Mouse (Mus musculus) limb, embryonic 10.5 days (tissue): ENCODE measurements around the gene Papss2. TPM values are rescaled to one million over a fixed set of nuclear protein-coding genes. Genes with fewer than 3 reads are reported as not detected.

ENCODE experiments used
- DNase-seq: peaks from one replicate; pipeline ENCODE4 v3.0.0-alpha.2; 2017; ENCODE audit warnings: low spot score
- H3K27ac ChIP-seq: fragments of 300-500 bp; sonication (generic); 2 replicates; pipeline ENCODE4 v1.5.1; 2016; ENCODE audit warnings: mild to moderate bottlenecking
- H3K27me3 ChIP-seq: fragments of 300-500 bp; sonication (generic); 2 replicates; pipeline ENCODE4 v1.6.1; 2016; ENCODE audit warnings: low read depth, mild to moderate bottlenecking; ENCODE audit not compliant: poor library complexity, severe bottlenecking
- H3K36me3 ChIP-seq: fragments of 300-500 bp; sonication (generic); 2 replicates; pipeline ENCODE4 v1.6.1; 2016; ENCODE audit warnings: mild to moderate bottlenecking, moderate library complexity
- H3K4me1 ChIP-seq: fragments of 300-500 bp; sonication (generic); 2 replicates; pipeline ENCODE4 v1.6.1; 2016
- H3K4me3 ChIP-seq: fragments of 300-500 bp; sonication (generic); 2 replicates; pipeline ENCODE4 v1.5.1; 2016; ENCODE audit warnings: mild to moderate bottlenecking, moderate library complexity
- H3K9me3 ChIP-seq: fragments of 300-500 bp; sonication (generic); replicated peaks from 2 replicates; pipeline ENCODE4 v1.6.1; 2016; ENCODE audit warnings: mild to moderate bottlenecking
- WGBS: fragments of 180-500 bp; shearing (Covaris S2); methylation state at CpG from one replicate; pipeline ENCODE4 v1.1.7; 2016; 5-methylcytosine and 5-hydroxymethylcytosine counted together
- polyA plus RNA-seq: library from polyadenylated mRNA; unstranded; fragments of >200 nt; fragmentation: Nextera tagmentation; extraction: Ambion mirVana; gene quantifications from 2 replicates; pipeline ENCODE4 v1.2.1, GENCODE M21; 2016

Gene Papss2
- polyA plus RNA-seq, 1 experiment from 2014 or later = 2.3 TPM

DNA sequence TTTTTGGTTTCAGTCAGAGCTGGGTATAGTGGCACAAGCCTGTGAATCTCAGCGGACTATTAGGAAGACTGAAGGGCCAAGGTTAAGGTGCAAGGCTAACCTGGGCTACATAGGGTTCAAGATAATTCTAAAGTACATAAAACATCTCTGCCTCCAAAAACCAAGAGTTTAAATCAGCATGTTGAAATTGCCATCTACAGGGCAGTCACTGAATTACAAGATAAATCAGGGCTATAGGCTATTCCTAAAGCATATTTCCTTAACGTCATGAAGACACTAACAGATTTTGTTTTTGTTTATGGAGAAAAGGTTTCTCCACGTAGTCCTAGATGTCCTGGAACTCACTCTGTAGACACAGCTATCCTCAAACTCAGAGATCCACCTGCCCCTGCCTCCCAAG, 114.7 kb downstream of the Papss2 start:
- Histone ChIP-seq H3K27me3 (no peaks in the 10 kb centered on the region), H3K36me3 (peaks cover 25% of the 10 kb centered on the region), H3K4me3 (no peak overlapping the region), H3K9me3 (no peaks in the 10 kb centered on the region), H3K4me1 (peaks cover 12% of the 10 kb centered on the region), H3K27ac (no peak overlapping the region)
- 94% methylated on average over 3 of the region's 3 CpGs for WGBS
- no peak for DNase-seq

GRCm38 (mm10) chr19:32711761-32712541, 116.4 kb downstream of the Papss2 start:
- Histone ChIP-seq H3K36me3 (peaks cover 9% of the 10 kb centered on the region), H3K4me1 (peaks cover 12% of the 10 kb centered on the region), H3K27me3 (no peaks in the 10 kb centered on the region), H3K27ac (peak overlapping the region; percentile 97), H3K9me3 (no peaks in the 10 kb centered on the region), H3K4me3 (peak overlapping the region; percentile 90)
- peak; percentile 95 for DNase-seq
- under 1% methylated on average over 63 of the region's 63 CpGs for WGBS

- Histone ChIP-seq H3K4me3 (peak overlapping the region; percentile 90), H3K4me1 (peaks cover 12% of the 10 kb centered on the region), H3K36me3 (peaks cover 9% of the 10 kb centered on the region), H3K27me3 (no peaks in the 10 kb centered on the region), H3K27ac (peak overlapping the region; percentile 97), H3K9me3 (no peaks in the 10 kb centered on the region)
- peak; percentile 72 for DNase-seq
- WGBS = under 1% methylated on average over 11 of the region's 11 CpGs
Measured at GRCm38 (mm10) chr19:32712588-32713042, 117.0 kb downstream of the Papss2 start.

DNA sequence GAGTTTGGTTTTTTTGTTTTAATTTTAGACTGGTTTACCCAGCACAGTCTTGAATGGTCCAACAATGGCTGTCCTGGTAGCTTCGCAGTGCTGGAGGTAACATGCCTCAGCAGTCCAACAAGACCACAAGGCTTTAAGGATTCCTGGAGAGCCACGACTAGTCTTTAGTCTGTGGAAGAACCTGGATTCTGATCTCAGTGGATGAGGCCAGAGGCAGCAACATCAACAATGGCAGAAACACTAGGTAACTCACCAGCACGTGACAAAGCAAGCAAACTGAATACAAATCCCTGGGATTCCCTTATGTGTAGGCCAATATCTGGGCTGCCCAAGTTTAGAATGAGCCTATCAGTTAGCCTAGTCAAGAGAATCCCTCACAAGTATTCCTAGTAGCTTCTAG, 117.9 kb downstream of the Papss2 start:
- DNase-seq = no peak
- H3K36me3 ChIP-seq = peaks cover 9% of the 10 kb centered on the region
- H3K4me3 ChIP-seq = no peak overlapping the region
- peaks cover 12% of the 10 kb centered on the region for H3K4me1 ChIP-seq
- H3K27me3 ChIP-seq = no peaks in the 10 kb centered on the region
- no peak overlapping the region for H3K27ac ChIP-seq
- 86% methylated on average over 3 of the region's 3 CpGs for WGBS
- H3K9me3 ChIP-seq = no peaks in the 10 kb centered on the region

DNA sequence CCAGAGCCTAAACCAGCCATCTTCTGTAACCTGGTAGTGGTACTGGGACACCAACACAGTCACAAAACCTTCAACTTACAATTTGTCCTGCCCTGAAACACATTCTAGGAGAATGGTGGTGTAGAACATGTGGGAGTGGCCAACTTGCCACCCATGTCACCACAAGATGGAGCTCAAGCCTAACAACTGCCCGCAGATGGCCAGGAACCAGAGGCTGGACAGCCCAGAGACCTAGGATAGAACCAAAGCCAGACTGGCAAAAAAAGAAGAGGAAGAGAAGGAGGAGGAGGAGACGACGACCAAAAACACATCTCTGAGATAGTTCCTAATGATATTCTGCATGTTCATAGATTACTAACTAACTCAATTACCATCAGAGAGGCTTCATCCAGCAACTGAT, 119.6 kb downstream of the Papss2 start:
- no peaks in the 10 kb centered on the region for H3K36me3 ChIP-seq
- H3K9me3 ChIP-seq = no peaks in the 10 kb centered on the region
- H3K4me1 ChIP-seq = peaks cover 12% of the 10 kb centered on the region
- DNase-seq = peak; percentile 75
- no peak overlapping the region for H3K4me3 ChIP-seq
- WGBS = 11% methylated on average over 3 of the region's 3 CpGs
- H3K27ac ChIP-seq = no peak overlapping the region
- H3K27me3 ChIP-seq = no peaks in the 10 kb centered on the region

DNA sequence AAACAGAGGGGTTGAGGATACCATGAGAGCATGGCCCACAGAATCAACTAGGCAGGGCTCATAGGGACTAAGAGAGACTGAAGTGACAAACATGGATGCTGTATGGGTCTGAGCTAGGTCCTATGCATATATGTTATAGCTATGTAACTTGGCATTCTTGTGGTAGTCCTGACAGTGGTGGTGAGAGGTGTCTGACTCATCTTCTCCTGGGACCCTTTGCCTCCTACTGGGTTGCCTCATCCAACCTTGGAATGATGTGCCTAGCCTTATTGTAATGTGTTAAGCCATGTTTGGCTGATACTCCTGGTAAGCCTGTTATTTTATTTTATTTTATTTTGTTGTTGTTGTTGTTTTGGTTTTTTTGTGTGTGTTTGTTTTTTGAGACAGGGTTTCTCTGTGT, 120.1 kb downstream of the Papss2 start:
- no peak overlapping the region for H3K4me3 ChIP-seq
- H3K36me3 ChIP-seq = no peaks in the 10 kb centered on the region
- peaks cover 12% of the 10 kb centered on the region for H3K4me1 ChIP-seq
- H3K9me3 ChIP-seq = no peaks in the 10 kb centered on the region
- no peak for DNase-seq
- no peaks in the 10 kb centered on the region for H3K27me3 ChIP-seq
- H3K27ac ChIP-seq = no peak overlapping the region

Other genes starting within 250 kb of the Papss2 start
- 14.3 and 15.7 TPM in 2 replicates for gene Sgms1, start 206.1 kb upstream of the Papss2 start, polyA plus RNA-seq
- 59.1 and 67.7 TPM in 2 replicates for gene Rpl9-ps6, start 129.2 kb upstream of the Papss2 start, polyA plus RNA-seq
- gene Minpp1, start 110.0 kb upstream of the Papss2 start, polyA plus RNA-seq = 76.4 and 78.8 TPM in 2 replicates
- gene Atad1, start 144.0 kb downstream of the Papss2 start, polyA plus RNA-seq = 62.5 and 71.7 TPM in 2 replicates
- 5.0 and 5.8 TPM in 2 replicates for gene Pten, start 161.7 kb downstream of the Papss2 start, polyA plus RNA-seq